ENCODE assay signal across 13 mouse cellular contexts in the genomic region with DNA sequence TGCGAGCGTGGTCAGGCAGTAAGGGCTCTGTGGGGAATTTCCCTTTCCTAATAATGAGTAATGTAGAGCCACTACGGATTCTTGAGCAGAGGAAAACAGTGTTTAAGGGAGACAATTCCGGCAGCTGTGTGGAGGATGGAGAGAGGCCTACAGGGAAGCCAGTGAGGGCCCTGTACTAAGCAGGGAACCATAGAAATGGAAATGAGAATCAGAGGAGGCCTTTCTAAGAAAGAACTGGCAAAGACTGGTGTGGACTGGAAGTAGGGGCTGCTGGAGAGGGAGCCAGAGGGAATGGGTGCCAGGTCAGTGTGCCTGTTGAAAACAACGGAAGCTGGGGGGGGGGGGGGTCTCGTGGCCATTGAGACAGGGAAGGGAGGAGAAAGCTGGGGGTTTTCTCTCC. TPM values are rescaled to one million over a fixed set of nuclear protein-coding genes. Genes with fewer than 3 reads are reported as not detected.
DNase-seq lines count a peak whose midpoint lies in the region; ATAC-seq and TF ChIP-seq lines count a peak whose summit lies in the region.
"Had no signal": no experiment of that assay in that cellular context is flagged by ENCODE, and none has a peak within 500 bp of the region (broad histone marks: within the 10 kb centered on the region; RNA-seq: fewer than 3 reads in every experiment).

No protein-coding gene starts in this region.

- H3K27me3 ChIP-seq in kidney, embryonic 14.5 days (ENCODE audit: control insufficient read depth, insufficient read depth, low read length) = no peaks in the 10 kb centered on the region
- no peaks in the 10 kb centered on the region for H3K27me3 ChIP-seq in forebrain, embryonic 16.5 days (replicated peaks; ENCODE audit: control insufficient read depth, insufficient read depth, low read length)
- H3K27me3 ChIP-seq in midbrain, embryonic 13.5 days = no peaks in the 10 kb centered on the region
- H3K27me3 ChIP-seq: heart, embryonic 15.5 days had no signal

- H3K4me2 ChIP-seq in kidney, embryonic 14.5 days (replicated peaks; ENCODE audit: low read depth, low read length) = no peak overlapping the region
- no peak overlapping the region for H3K4me2 ChIP-seq in forebrain, embryonic 16.5 days (ENCODE audit: low read length)
- H3K4me2 ChIP-seq in midbrain, embryonic 13.5 days (replicated peaks) = no peak overlapping the region
- H3K4me2 ChIP-seq: heart, embryonic 15.5 days had no signal

- TF ChIP-seq POLR2A in brain, embryonic 14.5 days (IDR thresholded peaks at IDR 0.05; ENCODE audit: borderline replicate concordance, extremely low read depth, insufficient read depth, insufficient read length, poor library complexity, severe bottlenecking) = no peak

- H3K4me3 ChIP-seq in kidney, embryonic 14.5 days (ENCODE audit: low read length) = no peak overlapping the region
- no peak overlapping the region for H3K4me3 ChIP-seq in forebrain, embryonic 16.5 days (replicated peaks; ENCODE audit: low read length)
- no peak overlapping the region for H3K4me3 ChIP-seq in midbrain, embryonic 13.5 days (replicated peaks)
- H3K4me3 ChIP-seq: heart, embryonic 15.5 days had no signal

- no peak for ATAC-seq in kidney, embryonic 14.5 days (ENCODE audit: low FRiP score, low TSS enrichment)
- peak; percentile 94 for ATAC-seq in forebrain, embryonic 16.5 days
- peak; percentile 43; the same call in 1 of the 2 replicates for ATAC-seq in midbrain, embryonic 13.5 days

- peak; percentile 24 for DNase-seq in kidney, postnatal 10 days
- DNase-seq in brain, embryonic 14.5 days (ENCODE audit: low read depth) = peak; percentile 86
- DNase-seq in layer of hippocampus, postnatal 36 days = no peak
- no peak for DNase-seq in thymus, postnatal 14 days
- no peak for DNase-seq in cerebellum, postnatal 14 days
- DNase-seq: adrenal gland, postnatal 36 days; cerebellum, adult 11 months had no signal

- no peak overlapping the region for H3K9ac ChIP-seq in kidney, embryonic 14.5 days (ENCODE audit: low read depth, low read length)
- no peak overlapping the region for H3K9ac ChIP-seq in forebrain, embryonic 16.5 days (replicated peaks; ENCODE audit: low read depth, low read length)
- no peak overlapping the region for H3K9ac ChIP-seq in midbrain, embryonic 13.5 days (replicated peaks)
- H3K9ac ChIP-seq: heart, embryonic 15.5 days; liver, embryonic 14.5 days had no signal

- no peak for TF ChIP-seq CTCF in brain, embryonic 14.5 days (IDR thresholded peaks at IDR 0.05; ENCODE audit: borderline replicate concordance, extremely low read depth, insufficient read depth, insufficient read length)

- H3K36me3 ChIP-seq in kidney, embryonic 14.5 days (ENCODE audit: control insufficient read depth, insufficient read depth, low read length) = no peaks in the 10 kb centered on the region
- peaks cover 3% of the 10 kb centered on the region; the same call in 1 of the 2 replicates for H3K36me3 ChIP-seq in forebrain, embryonic 16.5 days (ENCODE audit: control insufficient read depth, insufficient read depth)
- H3K36me3 ChIP-seq in midbrain, embryonic 13.5 days = 0 out of 2 replicates have a peak, but pooled peaks cover 8% of the 10 kb centered on the region
- H3K36me3 ChIP-seq: heart, embryonic 15.5 days had no signal

- no peaks in the 10 kb centered on the region for H3K4me1 ChIP-seq in kidney, embryonic 14.5 days (ENCODE audit: control insufficient read depth, insufficient read depth, low read length)
- peaks cover 20% of the 10 kb centered on the region for H3K4me1 ChIP-seq in forebrain, embryonic 16.5 days (replicated peaks; ENCODE audit: control insufficient read depth, insufficient read depth, low read length)
- H3K4me1 ChIP-seq in midbrain, embryonic 13.5 days (replicated peaks) = peaks cover 9% of the 10 kb centered on the region; the same call in 1 of the 2 replicates
- H3K4me1 ChIP-seq: heart, embryonic 15.5 days had no signal

- no peak overlapping the region for H3K27ac ChIP-seq in kidney, embryonic 14.5 days (ENCODE audit: low read depth, low read length)
- H3K27ac ChIP-seq in forebrain, embryonic 16.5 days (ENCODE audit: low read length) = peak overlapping the region; percentile 24
- H3K27ac ChIP-seq in midbrain, embryonic 13.5 days = no peak overlapping the region
- H3K27ac ChIP-seq: heart, embryonic 15.5 days; liver, embryonic 14.5 days; macrophage had no signal

- 53% methylated on average over 6 of the region's 6 CpGs for WGBS in kidney, embryonic 14.5 days
- WGBS in forebrain, embryonic 16.5 days = 18% methylated on average over 5 of the region's 6 CpGs
- WGBS in midbrain, embryonic 13.5 days = 40% methylated on average over 5 of the region's 6 CpGs

- no peaks in the 10 kb centered on the region for H3K9me3 ChIP-seq in kidney, embryonic 14.5 days (ENCODE audit: control insufficient read depth, low read length)
- no peaks in the 10 kb centered on the region for H3K9me3 ChIP-seq in forebrain, embryonic 16.5 days (ENCODE audit: control insufficient read depth, low read length)
- no peaks in the 10 kb centered on the region for H3K9me3 ChIP-seq in midbrain, embryonic 13.5 days
- H3K9me3 ChIP-seq: heart, embryonic 15.5 days had no signal

RNA-seq across cellular contexts. Expression of gene Grin2b, which starts 23.2 kb away (rescaled TPM):
- polyA plus RNA-seq in kidney, embryonic 14.5 days (2014; fragmentation: Nextera tagmentation; extraction: Ambion mirVana) = 0.05 and 0.84 TPM in 2 replicates
- 8.7 and 17.0 TPM in 2 replicates for polyA plus RNA-seq in brain, embryonic 14.5 days (2012; rRNA removed)
- 77.0 and 114 TPM in 2 replicates for polyA plus RNA-seq in forebrain, embryonic 16.5 days (2015; fragmentation: Nextera tagmentation; extraction: Ambion mirVana)
- 40.1 and 43.2 TPM in 2 replicates for polyA plus RNA-seq in midbrain, embryonic 13.5 days (2015; fragmentation: Nextera tagmentation; extraction: Ambion mirVana)
- 100 to 1,000 TPM; 320 to 364 TPM for total RNA-seq in layer of hippocampus, postnatal 36 days (2021)
- polyA plus RNA-seq: macrophage had no signal

Comparison
In these comparisons a context has a peak if more than half of its experiments do, and no peak if none do; other contexts are left out.
1. DNase-seq: peak in kidney, postnatal 10 days (single experiment) and brain, embryonic 14.5 days (single experiment); none in layer of hippocampus, postnatal 36 days (0 of 2), thymus, postnatal 14 days (single experiment) and cerebellum, postnatal 14 days (0 of 2).